Mouse (Mus musculus) CH12.LX (cell line): Measurements from ENCODE around the gene Otud5. TPM values are rescaled to one million over a fixed set of nuclear protein-coding genes. Genes with fewer than 3 reads are reported as not detected.
"Not testable (repeated sequence)": the region's sequence is repeated elsewhere in the genome, so short reads cannot be mapped to it uniquely, and the experiment has no call there.

Experiments used
- DNase-seq: peaks from one replicate; pipeline ENCODE4 v3.0.0-alpha.2; 2013; ENCODE audit errors: extremely low read depth
- H3K27ac ChIP-seq: 2 replicates; pipeline ENCODE4 v1.5.1; 2012; ENCODE audit warnings: low read depth, mild to moderate bottlenecking, control low read depth, moderate library complexity; ENCODE audit not compliant: insufficient read depth
- H3K27me3 ChIP-seq: replicated peaks from 2 replicates; pipeline ENCODE3; 2012; ENCODE audit warnings: inconsistent platforms
- H3K36me3 ChIP-seq, 2 experiments: replicated peaks in 1 of 2; 2 replicates each; pipeline versions ENCODE3 to v1.6.1; 2012; ENCODE audit warnings: inconsistent platforms in 1 of 2, low read length in 1 of 2, mild to moderate bottlenecking in 1 of 2, mixed read lengths in 1 of 2, moderate library complexity in 1 of 2; ENCODE audit not compliant: control insufficient read depth in 1 of 2, insufficient read depth in 1 of 2
- H3K4me1 ChIP-seq, 2 experiments: 2 replicates each; pipeline ENCODE4 v1.6.1; 2012; ENCODE audit warnings: inconsistent platforms in 1 of 2, moderate library complexity in 1 of 2; ENCODE audit not compliant: insufficient read depth in 2 of 2, control insufficient read depth in 1 of 2
- H3K4me2 ChIP-seq: 2 replicates; pipeline ENCODE4 v1.6.1; 2012; ENCODE audit warnings: low read depth, mild to moderate bottlenecking, control low read depth; ENCODE audit not compliant: poor library complexity, insufficient read depth, severe bottlenecking
- H3K4me3 ChIP-seq, 3 experiments: fragments of 150-350 bp in 1 of 3; sonication (generic) in 1 of 3; replicated peaks in 1 of 3; 2 replicates each; pipeline versions ENCODE3 to v1.5.1; 2011 to 2012; ENCODE audit warnings: low read depth in 2 of 3, low read length in 2 of 3, mild to moderate bottlenecking in 2 of 3, moderate library complexity in 2 of 3, control low read depth in 1 of 3, improper control_type of control experiment in 1 of 3, inconsistent platforms in 1 of 3, mixed read lengths in 1 of 3; ENCODE audit not compliant: poor library complexity in 1 of 3
- H3K79me2 ChIP-seq: replicated peaks from 2 replicates; pipeline ENCODE4 v1.6.1; 2012; ENCODE audit warnings: mild to moderate bottlenecking, moderate library complexity; ENCODE audit not compliant: control insufficient read depth, poor library complexity, insufficient read depth, severe bottlenecking; ENCODE audit errors: extremely low read depth
- H3K9ac ChIP-seq: 2 replicates; pipeline ENCODE4 v1.6.1; 2012; ENCODE audit warnings: low read depth, mild to moderate bottlenecking, control low read depth, moderate library complexity; ENCODE audit not compliant: insufficient read depth
- H3K9me3 ChIP-seq: replicated peaks from 2 replicates; pipeline ENCODE3; 2012; ENCODE audit warnings: low read length, inconsistent platforms, mixed read lengths
- CTCF ChIP-seq, 2 experiments: IDR thresholded peaks in 1 of 2; conservative IDR thresholded peaks in 1 of 2; 2 replicates each; pipeline ENCODE4 v1.5.1; 2011 to 2012; ENCODE audit warnings: low read depth in 2 of 2, low read length in 2 of 2, improper control_type of control experiment in 1 of 2, inconsistent platforms in 1 of 2, mild to moderate bottlenecking in 1 of 2, moderate library complexity in 1 of 2
- E2F4 ChIP-seq: IDR thresholded peaks from 2 replicates; pipeline ENCODE4 v1.6.1; 2011; ENCODE audit warnings: low read depth, low read length, improper control_type of control experiment; ENCODE audit not compliant: insufficient replicate concordance
- EP300 ChIP-seq: IDR thresholded peaks from 2 replicates; pipeline ENCODE4 v1.6.1; 2011; ENCODE audit warnings: low read length, improper control_type of control experiment
- GABPA ChIP-seq: IDR thresholded peaks from 2 replicates; pipeline ENCODE4 v1.6.1; 2012; ENCODE audit warnings: low read depth, low read length, improper control_type of control experiment, inconsistent platforms; ENCODE audit not compliant: insufficient replicate concordance
- HCFC1 ChIP-seq: IDR thresholded peaks from 2 replicates; pipeline ENCODE4 v1.6.1; 2012; ENCODE audit warnings: low read depth, mild to moderate bottlenecking, inconsistent platforms, low read length, improper control_type of control experiment
- IRF4 ChIP-seq: IDR thresholded peaks from 2 replicates; pipeline ENCODE4 v1.6.1; 2014; ENCODE audit warnings: low read depth, mild to moderate bottlenecking, inconsistent platforms, low read length, improper control_type of control experiment
- JUN ChIP-seq: IDR thresholded peaks from 2 replicates; pipeline ENCODE4 v1.6.1; 2011; ENCODE audit warnings: low read depth, mild to moderate bottlenecking, low read length, improper control_type of control experiment, moderate library complexity; ENCODE audit not compliant: insufficient read depth
- JUND ChIP-seq: conservative IDR thresholded peaks from 2 replicates; pipeline ENCODE4 v1.6.1; 2011; ENCODE audit warnings: low read depth, low read length, improper control_type of control experiment
- MEF2A ChIP-seq: IDR thresholded peaks from 2 replicates; pipeline ENCODE4 v1.6.1; 2014; ENCODE audit warnings: low read depth, mild to moderate bottlenecking, inconsistent platforms, low read length, improper control_type of control experiment, borderline replicate concordance
- MXI1 ChIP-seq: IDR thresholded peaks from 2 replicates; pipeline ENCODE4 v1.6.1; 2011; ENCODE audit warnings: mild to moderate bottlenecking, low read depth, low read length, improper control_type of control experiment
- MYC ChIP-seq: IDR thresholded peaks from 2 replicates; pipeline ENCODE4 v1.6.1; 2011; ENCODE audit warnings: low read depth, mild to moderate bottlenecking, improper control_type of control experiment, low read length
- PAX5 ChIP-seq: IDR thresholded peaks from 2 replicates; pipeline ENCODE4 v1.6.1; 2012; ENCODE audit warnings: low read length, inconsistent platforms, mixed read lengths
- POLR2A ChIP-seq: IDR thresholded peaks from 2 replicates; pipeline ENCODE4 v1.6.1; 2011; ENCODE audit warnings: low read depth, mild to moderate bottlenecking, improper control_type of control experiment, low read length
- POLR2AphosphoS2 ChIP-seq: IDR thresholded peaks from 2 replicates; pipeline ENCODE4 v1.6.1; 2011; ENCODE audit warnings: low read depth, low read length, improper control_type of control experiment
- RCOR1 ChIP-seq: conservative IDR thresholded peaks from 2 replicates; pipeline ENCODE4 v1.6.1; 2012; ENCODE audit warnings: low read depth, mild to moderate bottlenecking, inconsistent platforms, low read length, improper control_type of control experiment
- TCF12 ChIP-seq: IDR thresholded peaks from 2 replicates; pipeline ENCODE4 v1.6.1; 2014; ENCODE audit warnings: low read depth, mild to moderate bottlenecking, inconsistent platforms, low read length, improper control_type of control experiment
- USF1 ChIP-seq: IDR thresholded peaks from 2 replicates; pipeline ENCODE4 v1.6.1; 2014; ENCODE audit warnings: low read depth, mild to moderate bottlenecking, inconsistent platforms, low read length, improper control_type of control experiment
- USF2 ChIP-seq: conservative IDR thresholded peaks from 2 replicates; pipeline ENCODE4 v1.6.1; 2011; ENCODE audit warnings: low read depth, low read length, improper control_type of control experiment
- ZKSCAN1 ChIP-seq: IDR thresholded peaks from 2 replicates; pipeline ENCODE4 v1.6.1; 2012; ENCODE audit warnings: low read depth, inconsistent platforms, low read length, improper control_type of control experiment, borderline replicate concordance
- dilution Hi-C: fragments of 300-500 bp; cut with MboI; formaldehyde crosslinking; loops from 2 replicates; pipeline ENCODE4 v1.14.3; 2020; ENCODE audit warnings: low sequenced_read_pairs; ENCODE audit not compliant: extremely low pct_unique_long_range_greater_than_20kb, extremely low pct_ligation_motif_present
- in situ Hi-C: fragments of 300-500 bp; cut with MboI; formaldehyde crosslinking; loops from 3 replicates; pipeline ENCODE4 v1.14.3; 2019; ENCODE audit warnings: low sequenced_read_pairs, low pct_ligation_motif_present, low pct_unique_long_range_greater_than_20kb, mixed read lengths
- polyA plus RNA-seq: library from polyadenylated mRNA; unstranded; fragments of >175 nt; gene quantifications from 2 replicates; pipeline ENCODE4 v1.2.1, GENCODE M21; 2012; ENCODE audit warnings: low read depth; ENCODE audit not compliant: insufficient read length
- total RNA-seq, 2 experiments: library from RNA; depleted of rRNA; stranded (reverse); fragments of 300-350 nt in 1 of 2; fragments of >200 nt in 1 of 2; gene quantifications; 2 replicates each; pipeline ENCODE4 v1.2.3; 2012 to 2014

Gene Otud5
- total and polyA plus RNA-seq, 3 experiments = 58.0 to 92.7 (median 67.8) TPM

- Histone ChIP-seq H3K9ac (no peak overlapping the region), H3K27me3 (no peaks in the 10 kb centered on the region), H3K27ac (no peak overlapping the region), H3K79me2 (no peaks in the 10 kb centered on the region), H3K4me1 (peaks cover 0 to 4% of the 10 kb centered on the region in 2 experiments; a peak in 1 of 4 replicates), H3K36me3 (peaks cover 20 to 39% of the 10 kb centered on the region in 2 experiments), H3K9me3 (no peaks in the 10 kb centered on the region), H3K4me3 (no peak overlapping the region), H3K4me2 (no peak overlapping the region)
- dilution Hi-C loops (no loop called here), in situ Hi-C loops (loop anchor here (25.0 kb wide), 1 partner anchor 208 kb away; no protein-coding TSS in a partner anchor)
- no peak for DNase-seq
- TF ChIP-seq TCF12 = no peak
- TF ChIP-seq PAX5 = no peak
- TF ChIP-seq USF2 = no peak
- TF ChIP-seq E2F4 = no peak
- TF ChIP-seq JUND = no peak
- no peak for TF ChIP-seq IRF4
- no peak for TF ChIP-seq EP300
- no peak for TF ChIP-seq MYC
- no peak for TF ChIP-seq HCFC1
- TF ChIP-seq MXI1 = no peak
- TF ChIP-seq ZKSCAN1 = no peak
- TF ChIP-seq POLR2AphosphoS2 = no peak
- no peak for TF ChIP-seq MEF2A
- no peak for TF ChIP-seq GABPA
- no peak for TF ChIP-seq POLR2A
- no peak for TF ChIP-seq CTCF (conservative IDR thresholded peaks at IDR 0.05 in 1 of 2, IDR thresholded peaks at IDR 0.05 in 1 of 2; ENCODE audit: low read depth in 2 of 2, low read length in 2 of 2)
- TF ChIP-seq RCOR1 = no peak
- TF ChIP-seq JUN = no peak
Measured at GRCm38 (mm10) chrX:7904441-7904840, 63.3 kb downstream of the Otud5 start.

DNA sequence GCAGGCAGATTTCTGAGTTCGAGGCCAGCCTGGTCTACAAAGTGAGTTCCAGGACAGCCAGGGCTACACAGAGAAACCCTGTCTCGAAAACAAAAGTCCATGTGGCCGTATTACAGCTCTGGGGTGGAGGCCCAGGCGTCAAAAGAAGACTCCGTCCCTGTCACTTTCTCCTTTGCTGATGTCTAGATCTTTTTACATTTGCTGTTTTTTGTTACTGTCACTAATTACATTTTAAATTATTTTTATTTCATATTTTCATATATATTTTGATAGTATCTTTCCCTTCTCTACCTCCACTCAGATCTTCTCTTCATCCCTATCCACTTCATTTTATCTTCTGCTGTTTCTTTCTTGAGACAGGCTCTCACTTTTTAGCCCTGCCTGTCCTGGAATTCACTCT lies 66.6 kb downstream of the Otud5 start, which contains the start of gene Gm10491:
TSS of gene Gm10491 (minus strand) at position 101 of the 400 bp plus-strand sequence.
- no peak for TF ChIP-seq E2F4
- TF ChIP-seq USF1 = no peak
- no peak for TF ChIP-seq POLR2A
- no peak for TF ChIP-seq MEF2A
- TF ChIP-seq MXI1 = no peak
- H3K4me3 ChIP-seq = no peak within 1 kb of the TSS
- dilution Hi-C loops (no loop called here), in situ Hi-C loops (loop anchor here (25.0 kb wide), 1 partner anchor 205 kb away; no protein-coding TSS in a partner anchor)
- H3K9ac ChIP-seq = no peak within 1 kb of the TSS
- no peaks in the 10 kb centered on the region for H3K4me1 ChIP-seq
- H3K79me2 ChIP-seq = no peaks in the 10 kb centered on the region
- DNase-seq = no peak
- peaks cover 14 to 31% of the 10 kb centered on the region in 2 experiments for H3K36me3 ChIP-seq
- no peak within 1 kb of the TSS for H3K27ac ChIP-seq
- H3K4me2 ChIP-seq = no peak within 1 kb of the TSS
- H3K27me3 ChIP-seq = no peaks in the 10 kb centered on the region
- no peaks in the 10 kb centered on the region for H3K9me3 ChIP-seq

GRCm38 (mm10) chrX:7909242-7909641 lies 68.1 kb downstream of the Otud5 start, which contains the start of gene Gm10490:
Gene Gm10490, plus strand, starts transcription at chrX:7909542.
- H3K79me2 ChIP-seq, H3K27me3 ChIP-seq, H3K9me3 ChIP-seq, dilution Hi-C loops, H3K27ac ChIP-seq, H3K4me3 ChIP-seq, H3K4me2 ChIP-seq, H3K4me1 ChIP-seq, H3K9ac ChIP-seq, DNase-seq: not testable (repeated sequence)
- H3K36me3 ChIP-seq = peaks cover 10 to 23% of the 10 kb centered on the region in 2 experiments
- in situ Hi-C loops = loop anchor here (25.0 kb wide), 1 partner anchor 203 kb away; no protein-coding TSS in a partner anchor
